Mouse (Mus musculus) megakaryocyte, embryonic 14.5 days (primary cell): ENCODE data around the gene Gja1.

Experiments
- FLI1 ChIP-seq: IDR thresholded peaks from 2 replicates; pipeline ENCODE4 v1.6.1; 2012; ENCODE audit warnings: low read length, inconsistent platforms, mixed read lengths
- GATA1 ChIP-seq: IDR thresholded peaks from 3 replicates; pipeline ENCODE4 v1.6.1; 2012; ENCODE audit warnings: mixed read lengths, low read length, inconsistent platforms, borderline replicate concordance

DNA sequence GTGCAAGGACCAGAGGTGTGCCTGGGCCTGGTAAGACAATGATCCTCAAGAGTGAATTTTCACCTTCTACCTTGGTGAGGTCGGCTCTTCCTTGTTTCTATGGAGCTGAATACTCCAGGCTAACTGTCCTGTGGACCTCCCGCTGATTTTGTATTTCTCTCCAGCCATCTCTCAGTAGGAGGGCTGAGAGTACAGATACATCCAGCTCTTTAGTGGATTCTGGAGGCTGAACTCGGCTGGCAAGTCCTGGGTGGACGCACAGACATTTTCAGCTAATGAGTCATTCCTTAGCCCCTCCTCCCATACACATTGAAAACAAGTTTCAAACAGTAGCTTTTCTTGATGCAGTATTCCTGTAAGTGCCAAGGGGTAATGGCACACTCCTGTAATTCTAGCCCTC is 49.2 kb downstream of the Gja1 start:
- TF ChIP-seq GATA1 (no peak), FLI1 (no peak)
